Mouse (Mus musculus) megakaryocyte, embryonic 14.5 days (primary cell): ENCODE data around the gene Grrp1.

Experiments used
- FLI1 ChIP-seq: IDR thresholded peaks from 2 replicates; pipeline ENCODE4 v1.6.1; 2012; ENCODE audit warnings: low read length, inconsistent platforms, mixed read lengths
- GATA1 ChIP-seq: IDR thresholded peaks from 3 replicates; pipeline ENCODE4 v1.6.1; 2012; ENCODE audit warnings: mixed read lengths, low read length, inconsistent platforms, borderline replicate concordance

DNA sequence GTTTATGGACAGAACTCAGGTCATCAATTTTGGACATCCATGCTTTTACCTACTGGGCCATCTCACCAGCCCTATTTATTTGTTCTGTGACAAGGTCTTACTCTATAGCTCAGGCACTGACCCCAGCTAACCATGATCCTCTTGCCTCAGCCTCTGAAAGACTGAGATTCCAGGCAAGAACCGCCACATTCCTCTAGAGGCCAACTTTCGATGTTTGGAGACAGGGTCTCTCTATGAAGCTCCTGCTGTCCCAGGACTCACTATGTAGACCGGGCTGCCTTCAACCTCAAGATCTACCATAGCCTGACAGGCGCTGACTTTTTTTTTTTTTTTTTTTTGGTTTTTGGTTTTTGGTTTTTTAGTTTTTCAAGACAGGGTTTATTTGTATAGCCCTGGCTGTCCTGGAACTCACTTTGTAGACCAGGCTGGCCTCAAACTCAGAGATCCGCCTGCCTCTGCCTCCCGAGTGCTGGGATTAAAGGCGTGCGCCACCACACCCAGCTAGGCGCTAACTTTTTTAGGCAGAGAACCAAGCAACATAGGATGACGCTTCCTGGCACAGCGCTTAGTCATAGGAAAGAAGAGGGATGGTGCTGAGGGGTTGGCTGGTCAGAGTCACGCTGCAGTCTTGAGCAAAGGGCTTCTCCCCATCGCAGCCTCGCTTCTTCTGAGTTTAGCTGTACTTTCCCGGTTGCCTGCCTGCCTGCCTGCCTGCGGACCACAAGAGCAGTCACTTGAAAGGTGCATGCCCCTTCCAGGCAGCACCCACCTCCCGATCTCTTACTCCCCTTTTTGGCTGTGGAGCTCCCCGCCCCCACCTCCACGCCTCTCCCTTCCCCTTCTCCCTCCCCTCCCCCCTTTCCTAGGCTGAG, 45.0 kb upstream of the Grrp1 start:
- TF ChIP-seq GATA1 = no peak
- TF ChIP-seq FLI1 = no peak
